Mouse (Mus musculus) limb, embryonic 14.5 days (tissue): ENCODE results near the gene Hcfc2. TPM values are rescaled to one million over a fixed set of nuclear protein-coding genes. Genes with fewer than 3 reads are reported as not detected.

Source experiments
- ATAC-seq: fragments of 200-750 bp; cut with Nextera tagmentation; 2 replicates; pipeline ENCODE4 v1.8.0; 2017; ENCODE audit warnings: low read depth, moderate number of reproducible peaks, moderate TSS enrichment; ENCODE audit not compliant: low FRiP score
- DNase-seq: peaks from one replicate; pipeline ENCODE4 v3.0.0-alpha.2; 2015; ENCODE audit warnings: low spot score
- H3K27ac ChIP-seq: fragments of 300-500 bp; sonication (generic); replicated peaks from 2 replicates; pipeline ENCODE4 v1.5.1; 2014; ENCODE audit warnings: low read depth, mild to moderate bottlenecking, low read length, moderate library complexity, mixed read lengths
- H3K27me3 ChIP-seq: fragments of 300-500 bp; sonication (generic); 2 replicates; pipeline ENCODE4 v1.6.1; 2014; ENCODE audit warnings: low read length, mixed read lengths; ENCODE audit not compliant: control insufficient read depth, insufficient read depth
- H3K36me3 ChIP-seq: fragments of 300-500 bp; sonication (generic); 2 replicates; pipeline ENCODE4 v1.6.1; 2014; ENCODE audit warnings: mild to moderate bottlenecking, low read length, moderate library complexity, mixed read lengths; ENCODE audit not compliant: control insufficient read depth, insufficient read depth
- H3K4me1 ChIP-seq: fragments of 300-500 bp; sonication (generic); 2 replicates; pipeline ENCODE4 v1.6.1; 2014; ENCODE audit warnings: antibody characterized with exemption, low read length, mixed read lengths; ENCODE audit not compliant: control insufficient read depth, insufficient read depth
- H3K4me2 ChIP-seq: fragments of 300-500 bp; sonication (generic); replicated peaks from 2 replicates; pipeline ENCODE4 v1.6.1; 2014; ENCODE audit warnings: low read depth, mild to moderate bottlenecking, low read length, moderate library complexity; ENCODE audit not compliant: severe bottlenecking
- H3K4me3 ChIP-seq: fragments of 300-500 bp; sonication (generic); replicated peaks from 2 replicates; pipeline ENCODE4 v1.5.1; 2014; ENCODE audit warnings: low read length
- H3K9ac ChIP-seq: fragments of 300-500 bp; sonication (generic); 2 replicates; pipeline ENCODE4 v1.6.1; 2014; ENCODE audit warnings: mild to moderate bottlenecking, low read depth, low read length, moderate library complexity; ENCODE audit not compliant: severe bottlenecking
- H3K9me3 ChIP-seq: fragments of 300-500 bp; sonication (generic); 2 replicates; pipeline ENCODE4 v1.6.1; 2016; ENCODE audit warnings: low read length; ENCODE audit not compliant: control insufficient read depth
- POLR2A ChIP-seq: fragments of 200-500 bp; IDR thresholded peaks from 2 replicates; pipeline ENCODE4 v1.8.0; 2012; ENCODE audit warnings: inconsistent platforms, mild to moderate bottlenecking, moderate library complexity, borderline replicate concordance; ENCODE audit not compliant: insufficient read depth, insufficient read length; ENCODE audit errors: extremely low read depth
- WGBS: fragments of 180-500 bp; shearing (Covaris S2); extraction: QIAGEN DNeasy Blood & Tissue Kit; methylation state at CpG from one replicate; pipeline ENCODE4 v1.1.7; 2014; 5-methylcytosine and 5-hydroxymethylcytosine counted together
- polyA plus RNA-seq, 2 experiments: library from polyadenylated mRNA; depleted of rRNA in 1 of 2; stranded (reverse) in 1 of 2; unstranded in 1 of 2; fragments of >200 nt; fragmentation: Nextera tagmentation in 1 of 2; extraction: Ambion mirVana in 1 of 2; gene quantifications; 2 replicates each; pipeline versions ENCODE4 v1.2.1 to v1.2.3; 2012 to 2014

Hcfc2 gene
- polyA plus RNA-seq, 2 experiments = 38.8 to 44.6 TPM

DNA sequence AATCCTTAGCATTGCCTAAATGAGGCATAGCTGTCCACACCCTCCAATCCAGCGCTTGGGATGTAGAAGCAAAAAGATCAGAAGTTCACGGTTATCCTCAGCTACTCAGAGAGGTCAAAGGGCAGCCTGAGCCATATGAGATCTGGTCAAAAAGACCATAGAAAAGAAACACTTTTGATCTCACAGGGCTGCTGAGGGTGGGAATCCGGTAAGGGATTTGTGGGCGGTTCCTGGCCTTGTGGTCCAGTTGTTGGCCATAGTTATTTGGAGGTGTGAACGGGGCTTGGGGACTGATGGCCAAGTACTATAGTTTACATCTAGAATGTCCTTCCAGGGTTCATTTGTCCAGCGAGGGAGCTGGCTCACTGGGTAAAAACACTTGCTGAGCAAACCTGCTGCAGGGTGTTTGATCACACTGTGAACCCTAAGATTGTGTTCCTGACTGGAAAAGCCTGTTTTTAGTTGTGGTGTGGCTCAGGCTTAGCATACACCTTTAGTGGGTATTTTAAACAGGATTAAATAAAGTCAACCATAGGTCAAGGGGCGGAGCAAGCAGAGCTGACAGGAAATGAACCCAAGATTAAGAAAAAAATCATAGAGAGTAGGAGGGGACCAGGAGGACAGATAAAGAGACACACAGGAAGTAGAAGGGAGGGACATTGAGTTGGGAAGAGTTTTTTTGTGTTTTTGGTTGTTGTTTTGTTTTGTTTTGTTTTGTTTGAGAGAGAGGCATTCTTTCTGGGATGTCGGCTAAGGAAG is 83.0 kb downstream of the Hcfc2 start:
- no peak overlapping the region for H3K27ac ChIP-seq
- no peak overlapping the region for H3K4me2 ChIP-seq
- H3K9me3 ChIP-seq = no peaks in the 10 kb centered on the region
- 80% methylated on average over 8 of the region's 8 CpGs for WGBS
- no peak for DNase-seq
- no peak for ATAC-seq
- H3K36me3 ChIP-seq = no peaks in the 10 kb centered on the region
- no peak overlapping the region for H3K9ac ChIP-seq
- H3K27me3 ChIP-seq = no peaks in the 10 kb centered on the region
- H3K4me3 ChIP-seq = no peak overlapping the region
- 0 out of 2 replicates have a peak, but pooled peaks cover 3% of the 10 kb centered on the region for H3K4me1 ChIP-seq
- no peak for TF ChIP-seq POLR2A

DNA sequence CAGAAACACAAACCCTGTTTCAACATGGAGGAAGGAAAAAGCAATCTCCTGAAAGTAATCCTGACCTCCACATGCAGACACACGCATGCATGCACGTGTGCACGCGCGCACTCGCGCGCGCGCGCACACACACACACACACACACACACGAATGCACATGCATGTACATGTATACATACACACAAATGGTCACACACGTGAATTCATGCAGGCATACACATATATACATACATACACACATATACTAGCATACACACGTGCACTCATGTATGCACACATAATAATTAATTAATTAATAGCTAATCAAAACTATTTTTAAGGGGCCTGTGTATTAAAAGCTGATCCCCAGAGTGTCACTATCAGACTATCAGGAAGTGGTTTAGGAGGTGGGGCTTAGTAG is 83.9 kb downstream of the Hcfc2 start:
- no peak overlapping the region for H3K4me3 ChIP-seq
- no peaks in the 10 kb centered on the region for H3K27me3 ChIP-seq
- TF ChIP-seq POLR2A = no peak
- no peak for DNase-seq
- H3K36me3 ChIP-seq = no peaks in the 10 kb centered on the region
- H3K9ac ChIP-seq = no peak overlapping the region
- no peaks in the 10 kb centered on the region for H3K9me3 ChIP-seq
- 0 out of 2 replicates have a peak, but pooled peaks cover 3% of the 10 kb centered on the region for H3K4me1 ChIP-seq
- no peak overlapping the region for H3K4me2 ChIP-seq
- WGBS = 97% methylated on average over 14 of the region's 14 CpGs
- ATAC-seq = no peak
- no peak overlapping the region for H3K27ac ChIP-seq

DNA sequence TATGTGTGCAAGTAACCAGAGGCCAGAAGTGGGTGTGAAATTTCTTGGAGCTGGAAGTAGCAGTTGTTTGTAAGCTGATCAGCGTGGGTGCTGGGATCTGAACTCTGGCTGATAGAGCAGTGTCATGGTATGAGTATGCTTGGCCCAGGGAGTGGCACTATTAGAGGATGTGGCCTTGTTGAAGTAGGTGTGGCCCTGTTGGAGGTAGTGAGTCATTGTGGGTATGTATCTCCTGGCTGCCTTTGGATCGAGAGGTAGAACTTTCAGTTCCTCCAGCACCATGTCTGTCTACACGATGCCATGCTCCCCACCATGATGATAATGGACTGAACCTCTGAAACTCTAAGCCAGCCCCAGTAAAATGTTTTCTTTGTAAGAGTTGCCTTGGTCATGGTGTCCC is 84.4 kb downstream of the Hcfc2 start:
- H3K27ac ChIP-seq = no peak overlapping the region

DNA sequence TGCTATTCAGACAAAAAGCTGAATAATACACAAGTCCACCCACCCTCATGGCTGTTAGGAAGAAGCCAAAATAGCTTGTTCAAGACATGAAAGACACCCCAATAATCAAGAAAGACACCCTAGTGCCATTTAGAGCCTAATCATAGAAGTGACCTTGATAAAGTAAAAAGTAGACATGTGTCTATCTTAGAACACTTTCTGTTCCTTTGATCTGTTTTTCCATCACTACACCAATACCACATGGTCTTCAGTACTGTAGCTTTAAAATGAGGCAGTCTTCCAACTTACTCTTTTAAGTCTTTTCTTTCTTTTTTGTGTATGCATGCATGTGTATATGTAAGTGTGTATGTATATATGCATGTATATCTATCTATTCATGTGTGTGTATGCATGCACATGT is 84.9 kb downstream of the Hcfc2 start:
- H3K27me3 ChIP-seq = no peaks in the 10 kb centered on the region
- H3K9me3 ChIP-seq = no peaks in the 10 kb centered on the region
- no peak for ATAC-seq
- H3K4me1 ChIP-seq = 0 out of 2 replicates have a peak, but pooled peaks cover 3% of the 10 kb centered on the region
- no peak overlapping the region for H3K9ac ChIP-seq
- no peak for TF ChIP-seq POLR2A
- H3K4me3 ChIP-seq = no peak overlapping the region
- DNase-seq = no peak
- no peak overlapping the region for H3K27ac ChIP-seq
- H3K36me3 ChIP-seq = no peaks in the 10 kb centered on the region
- H3K4me2 ChIP-seq = no peak overlapping the region

More for the DNA sequence above, 84.4 kb downstream of the Hcfc2 start:
- Histone ChIP-seq H3K4me1 (0 out of 2 replicates have a peak, but pooled peaks cover 3% of the 10 kb centered on the region), H3K4me3 (no peak overlapping the region), H3K9me3 (no peaks in the 10 kb centered on the region), H3K27me3 (no peaks in the 10 kb centered on the region), H3K9ac (no peak overlapping the region), H3K36me3 (no peaks in the 10 kb centered on the region), H3K4me2 (no peak overlapping the region)
- ATAC-seq = no peak
- 92% methylated on average over 3 of the region's 3 CpGs for WGBS
- DNase-seq = no peak
- no peak for TF ChIP-seq POLR2A

DNA sequence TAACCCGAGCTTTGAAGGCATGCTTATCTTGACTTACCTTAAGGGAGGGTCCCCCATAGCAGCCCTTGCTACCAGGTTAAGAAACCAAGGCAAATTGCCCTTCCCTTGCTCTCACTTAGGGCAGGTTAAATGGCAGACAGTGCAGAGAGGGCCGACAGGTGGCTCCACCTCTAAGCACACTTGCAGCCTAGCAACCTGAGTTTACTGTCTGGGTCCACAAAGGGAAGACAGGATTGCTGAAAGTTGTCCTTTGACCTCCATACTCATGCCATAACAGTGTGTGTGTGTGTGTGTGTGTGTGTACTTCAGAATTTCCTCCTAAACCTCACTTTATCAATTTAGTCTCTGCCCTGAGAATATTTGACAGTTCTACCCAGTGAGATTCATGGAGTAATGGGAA is 86.5 kb downstream of the Hcfc2 start:
- Histone ChIP-seq H3K27ac (no peak overlapping the region), H3K27me3 (no peaks in the 10 kb centered on the region), H3K36me3 (no peaks in the 10 kb centered on the region), H3K4me3 (no peak overlapping the region), H3K4me2 (no peak overlapping the region), H3K4me1 (0 out of 2 replicates have a peak, but pooled peaks cover 3% of the 10 kb centered on the region), H3K9ac (no peak overlapping the region), H3K9me3 (no peaks in the 10 kb centered on the region)
- WGBS = 33% methylated on average over 2 of the region's 2 CpGs
- TF ChIP-seq POLR2A = no peak
- no peak for DNase-seq
- ATAC-seq = no peak
